Mouse (Mus musculus): ENCODE results near the gene Phf14.

DNA sequence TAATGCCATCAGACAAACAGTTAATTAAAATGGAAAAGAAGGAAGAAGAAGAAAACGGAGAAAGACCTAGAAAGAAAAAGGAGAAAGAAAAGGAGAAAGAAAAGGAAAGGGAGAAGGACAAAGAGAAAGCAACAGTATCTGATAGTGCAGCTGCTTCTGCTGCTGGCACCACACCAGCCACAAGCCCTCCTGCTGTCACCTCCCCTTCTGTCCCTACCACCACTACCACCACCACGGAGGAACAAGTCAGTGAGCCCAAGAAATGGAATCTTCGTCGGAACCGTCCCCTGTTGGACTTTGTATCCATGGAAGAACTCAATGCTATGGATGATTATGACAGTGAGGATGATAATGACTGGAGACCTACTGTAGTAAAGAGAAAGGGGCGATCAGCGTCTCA lies 25.8 kb downstream of the Phf14 start:
- no peak for TF ChIP-seq POLR2A (IDR thresholded peaks at IDR 0.05; ENCODE audit: low read depth, low read length)
- no peak for TF ChIP-seq CTCF (IDR thresholded peaks at IDR 0.05; ENCODE audit: extremely low read depth, insufficient read length, insufficient replicate concordance, low read depth, low read length)

All from small intestine, adult 2 months (tissue).